Mouse (Mus musculus): ENCODE results near the gene Ddb1. TPM values are rescaled to one million over a fixed set of nuclear protein-coding genes. Genes with fewer than 3 reads are reported as not detected.
"Not testable (repeated sequence)": the region's sequence is repeated elsewhere in the genome, so short reads cannot be mapped to it uniquely, and the experiment has no call there.

Ddb1 gene
- 100 to 1,000 TPM; 181 to 219 (median 206) TPM for total RNA-seq (2022)

DNA sequence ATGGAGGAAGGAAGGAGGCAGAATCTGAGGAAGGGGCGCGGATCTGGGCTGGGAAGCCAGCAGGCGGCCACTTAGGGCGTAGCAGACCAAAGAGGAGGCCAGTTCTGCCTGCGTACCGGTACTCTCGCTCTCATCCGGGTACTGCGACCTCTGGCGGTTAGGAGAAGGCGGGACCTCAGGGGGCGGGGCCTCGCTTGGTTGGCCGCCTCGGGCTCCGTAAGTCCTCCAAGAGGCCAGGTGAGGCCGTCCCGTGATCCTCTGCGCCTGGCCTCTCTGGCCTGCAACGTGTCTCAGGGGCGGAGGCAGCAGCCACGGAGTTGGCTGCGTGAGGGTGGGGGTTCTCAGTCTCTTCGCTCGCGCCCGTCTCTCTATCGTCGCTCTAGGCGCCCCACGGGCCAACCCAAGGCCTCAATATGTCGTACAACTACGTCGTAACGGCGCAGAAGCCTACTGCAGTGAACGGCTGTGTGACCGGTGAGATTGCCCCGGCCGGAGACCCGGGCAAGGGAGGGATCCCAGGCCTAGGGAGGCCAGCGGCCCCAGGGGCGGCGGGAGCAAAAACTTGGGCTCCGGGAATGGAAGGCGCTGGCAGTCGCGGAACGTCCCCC lies at the start of gene Ddb1, which contains the start of gene Tkfc:
Gene Ddb1, plus strand, starts transcription at position 35 of the 608 bp plus-strand sequence.
Gene Tkfc, minus strand, starts transcription at position 362 of the 608 bp plus-strand sequence.
- peak; percentile 97 to 98 for DNase-seq (ENCODE audit: low spot score in 2 of 2)

- DNase-seq (ENCODE audit: low spot score in 2 of 2): peak; percentile 74 to 83
These were observed 49.3 kb upstream of the Ddb1 start, which contains the start of gene Tmem216 for GRCm38 (mm10) chr19:10555624-10556510. Gene Tmem216 (minus strand): TSS chr19:10556238.

- no peak for DNase-seq (ENCODE audit: low spot score in 2 of 2)
These were observed 48.1 kb upstream of the Ddb1 start for GRCm38 (mm10) chr19:10557001-10557400.

GRCm38 (mm10) chr19:10557430-10557829 lies 47.7 kb upstream of the Ddb1 start:
- DNase-seq (ENCODE audit: low spot score in 2 of 2): no peak

GRCm38 (mm10) chr19:10557837-10558375 lies 47.2 kb upstream of the Ddb1 start:
- not testable (repeated sequence) for DNase-seq (ENCODE audit: low spot score in 2 of 2)

- DNase-seq (ENCODE audit: low spot score in 2 of 2): no peak
These were observed 45.0 kb upstream of the Ddb1 start for GRCm38 (mm10) chr19:10560108-10560507.

DNA sequence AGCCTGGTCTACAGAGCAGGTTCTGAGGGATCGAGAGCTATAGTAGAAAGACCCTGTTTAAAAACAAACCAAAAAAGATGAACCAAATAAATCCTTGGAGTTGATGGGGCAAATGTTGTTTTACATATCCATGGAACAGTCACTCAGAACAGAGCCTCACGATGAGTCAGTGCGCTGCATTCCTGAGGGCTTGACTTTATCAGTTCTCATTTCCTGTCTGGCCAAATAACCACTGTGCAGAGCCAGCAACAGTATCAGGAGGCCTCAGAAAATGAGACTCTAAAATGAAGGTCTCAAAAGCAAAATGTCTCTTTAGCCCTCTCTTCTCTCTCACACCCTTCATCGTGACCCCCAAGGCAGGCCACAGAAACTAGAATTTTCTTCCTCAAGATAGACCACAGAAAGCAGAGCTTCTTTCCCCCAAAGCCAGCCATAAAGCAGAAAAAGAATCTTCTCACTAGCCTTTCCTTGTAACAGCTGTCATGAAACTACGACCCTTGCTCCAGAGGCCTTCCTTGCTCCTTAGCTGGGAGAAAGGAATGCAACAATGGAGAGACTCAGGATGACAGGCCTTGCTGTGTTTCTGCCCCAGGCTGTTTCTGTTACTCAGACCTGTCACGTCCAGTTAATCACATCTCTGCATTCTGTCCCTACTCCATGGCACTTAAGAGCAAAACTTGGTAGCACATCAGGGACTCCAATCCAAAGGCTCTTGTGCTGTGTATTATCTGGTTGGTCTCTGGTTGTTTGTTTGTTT lies 43.4 kb upstream of the Ddb1 start:
- DNase-seq (ENCODE audit: low spot score in 2 of 2): no peak

DNA sequence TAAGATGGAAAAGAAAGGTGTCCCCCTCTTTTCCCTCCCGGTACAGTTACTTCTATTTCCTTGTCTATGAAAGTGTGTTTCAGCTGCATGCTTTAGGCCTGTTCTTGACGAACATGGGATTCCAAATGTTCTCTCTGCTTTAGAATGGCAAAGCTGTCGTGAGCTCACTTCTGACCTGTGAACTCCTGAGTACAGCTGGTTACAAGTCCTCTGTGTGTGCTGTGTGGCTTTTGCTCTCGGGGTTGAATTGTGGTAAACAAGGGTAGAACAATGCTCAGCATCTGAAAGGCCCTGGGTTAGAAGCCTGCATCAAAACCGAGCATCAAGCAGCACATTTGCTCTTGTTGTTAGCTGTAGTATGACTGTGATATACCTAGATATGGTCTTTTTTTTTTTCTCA lies 42.8 kb upstream of the Ddb1 start:
- DNase-seq (ENCODE audit: low spot score in 2 of 2): no peak

- DNase-seq (ENCODE audit: low spot score in 2 of 2): no peak
These were observed 40.8 kb upstream of the Ddb1 start for GRCm38 (mm10) chr19:10564278-10564677.

DNA sequence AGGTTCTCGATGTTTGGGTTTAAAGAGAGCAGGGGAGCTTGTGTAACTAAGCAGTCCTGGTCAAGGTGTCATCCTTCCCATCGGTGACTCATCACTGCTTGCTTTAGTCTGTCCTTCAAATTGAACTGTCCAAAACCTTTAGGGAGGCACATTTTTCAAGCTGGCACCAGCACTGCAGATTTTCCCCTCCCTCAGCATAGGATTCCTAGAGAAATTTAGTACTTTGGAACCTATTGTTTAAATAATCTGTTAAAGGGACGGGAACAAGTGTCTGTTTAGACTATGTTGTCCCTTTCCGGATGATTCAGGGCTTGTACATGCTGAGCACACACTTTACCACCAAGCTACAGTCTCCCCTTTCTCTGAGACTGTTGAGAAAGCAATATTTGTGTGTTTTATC lies 39.9 kb upstream of the Ddb1 start:
- DNase-seq (ENCODE audit: low spot score in 2 of 2): no peak

DNA sequence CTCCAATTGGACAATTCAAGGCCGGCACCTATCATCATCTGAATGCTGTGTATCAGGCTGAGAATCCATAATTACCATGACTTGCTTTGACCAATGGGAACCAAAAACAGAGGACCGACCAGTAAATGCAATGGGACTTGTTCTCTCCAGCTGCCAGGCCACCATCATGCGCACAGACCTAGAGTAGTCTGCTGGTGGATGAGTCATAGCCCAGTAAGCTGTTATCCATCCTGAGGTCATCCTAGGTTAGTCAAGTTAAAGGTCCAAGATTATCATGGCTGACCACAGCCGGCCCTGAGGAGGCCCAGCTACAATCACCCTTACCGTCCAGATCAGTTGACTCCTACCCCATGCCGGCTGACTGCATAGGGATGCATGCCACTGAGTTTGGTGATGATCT lies 35.5 kb upstream of the Ddb1 start:
- no peak for DNase-seq (ENCODE audit: low spot score in 2 of 2)

DNA sequence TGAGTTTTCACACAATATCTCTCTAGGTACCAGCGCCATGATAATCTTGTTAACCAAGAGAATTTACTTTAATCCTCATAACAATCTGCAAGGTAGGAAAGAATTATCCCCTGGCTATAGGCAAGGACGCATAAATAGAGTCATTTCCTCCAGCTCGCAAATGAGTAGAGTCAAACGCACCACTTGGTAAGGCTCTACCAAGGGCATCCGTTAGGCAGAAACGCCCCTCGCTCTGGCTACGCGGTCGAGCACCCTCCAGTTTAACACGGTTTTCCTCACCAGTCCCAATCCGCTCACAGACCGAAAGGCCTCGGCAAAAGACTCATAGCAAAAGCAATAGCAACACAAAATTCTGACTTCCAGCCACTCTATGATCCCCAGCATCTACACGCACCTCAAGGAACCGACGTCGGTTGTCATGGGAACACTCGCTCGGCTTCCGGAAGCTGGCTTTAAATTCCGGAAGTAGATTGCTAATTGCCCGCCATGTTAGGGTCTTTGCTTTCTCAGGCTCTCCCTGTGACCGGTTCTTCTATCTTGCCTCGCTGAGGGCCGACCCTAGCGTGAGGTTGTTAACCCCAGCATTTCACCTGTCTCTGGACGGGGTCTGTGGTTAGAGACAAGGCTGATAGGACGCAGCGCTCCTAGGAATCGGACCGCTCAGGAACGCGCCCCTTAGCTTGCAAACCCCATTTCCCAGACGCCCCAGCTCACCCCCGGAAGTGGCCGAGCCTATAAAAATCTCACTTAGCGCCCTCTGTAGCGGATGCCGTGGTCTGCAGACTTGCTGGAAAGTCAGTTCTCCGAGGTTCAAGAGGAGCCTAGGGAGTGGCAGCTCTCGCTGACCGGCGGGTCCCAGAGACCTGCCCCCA lies 28.2 kb upstream of the Ddb1 start, which contains the start of the genes Cyb561a3 and Tmem138:
Gene Cyb561a3, plus strand, starts transcription at position 483 of the 872 bp plus-strand sequence.
Gene Tmem138, minus strand, starts transcription at position 673 of the 872 bp plus-strand sequence.
- peak; percentile 91 for DNase-seq (ENCODE audit: low spot score in 2 of 2)

DNA sequence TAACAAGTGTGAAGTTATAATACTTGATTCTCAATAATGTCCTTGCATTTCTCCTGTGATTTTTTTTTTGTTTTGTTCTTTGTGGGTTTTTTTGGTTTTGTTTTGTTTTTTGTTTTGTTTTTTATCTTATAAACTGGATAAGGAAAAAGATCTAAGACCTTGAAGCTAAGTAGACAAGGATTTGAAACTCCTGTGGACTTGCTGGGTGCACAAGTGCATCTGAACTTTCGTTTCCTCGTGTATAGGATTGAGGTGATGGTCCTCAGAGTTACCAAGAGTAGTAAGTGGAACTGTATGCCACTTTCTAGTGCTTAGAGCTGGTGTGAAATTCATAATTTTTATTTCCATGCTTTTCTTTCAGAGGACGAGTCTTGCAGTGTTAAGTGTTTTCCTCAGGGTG lies 25.0 kb upstream of the Ddb1 start:
- no peak for DNase-seq (ENCODE audit: low spot score in 2 of 2)

GRCm38 (mm10) chr19:10580761-10581160 lies 24.4 kb upstream of the Ddb1 start:
- DNase-seq (ENCODE audit: low spot score in 2 of 2): no peak

DNA sequence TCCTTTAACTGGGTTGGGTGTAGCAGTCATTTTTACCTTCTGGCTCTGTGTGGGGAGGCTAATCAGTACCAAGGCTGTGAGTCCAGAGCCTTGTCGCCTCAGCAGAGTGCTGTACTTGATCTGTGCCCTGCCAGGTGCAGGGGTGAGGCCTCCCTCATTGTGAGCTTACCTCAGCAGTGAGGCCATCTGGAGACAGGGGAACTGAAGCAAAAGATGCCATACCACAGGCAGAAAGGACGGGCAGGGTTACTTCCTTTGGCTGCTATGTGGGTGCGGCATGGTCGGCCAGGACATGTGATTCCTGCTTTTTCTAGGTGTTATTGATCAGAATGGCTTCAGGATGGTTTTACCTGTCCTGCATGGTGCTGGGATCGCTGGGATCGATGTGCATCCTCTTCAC lies 23.1 kb upstream of the Ddb1 start:
- no peak for DNase-seq (ENCODE audit: low spot score in 2 of 2)

DNA sequence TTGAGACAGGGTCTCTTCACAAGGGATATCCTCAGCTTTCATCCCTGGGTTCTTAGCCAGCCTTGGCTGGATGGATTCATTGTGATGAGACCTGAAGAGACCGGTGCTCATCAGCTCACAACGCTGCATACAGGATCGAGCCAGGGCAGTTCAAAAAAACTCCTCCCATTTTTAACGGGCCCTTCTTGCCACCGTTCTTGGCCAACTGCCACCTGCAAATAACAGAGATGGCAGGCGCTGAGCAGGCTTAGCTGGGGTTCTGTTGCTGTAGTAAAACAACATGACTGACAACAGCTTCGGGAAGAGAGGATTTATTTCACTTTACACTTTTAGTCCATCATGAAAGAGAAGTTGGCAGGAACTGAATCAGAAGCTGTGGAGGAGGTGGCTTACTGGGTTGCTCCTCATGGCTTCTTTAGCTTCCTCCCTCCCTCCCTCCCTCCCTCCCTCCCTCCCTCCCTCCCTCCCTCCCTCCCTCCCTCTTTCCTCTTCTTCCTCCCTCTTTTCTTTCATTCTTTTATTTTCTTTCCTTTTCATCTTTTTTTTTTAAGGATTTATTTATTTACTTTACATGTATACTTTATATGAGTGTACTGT lies 21.5 kb upstream of the Ddb1 start:
- no peak for DNase-seq (ENCODE audit: low spot score in 2 of 2)

DNA sequence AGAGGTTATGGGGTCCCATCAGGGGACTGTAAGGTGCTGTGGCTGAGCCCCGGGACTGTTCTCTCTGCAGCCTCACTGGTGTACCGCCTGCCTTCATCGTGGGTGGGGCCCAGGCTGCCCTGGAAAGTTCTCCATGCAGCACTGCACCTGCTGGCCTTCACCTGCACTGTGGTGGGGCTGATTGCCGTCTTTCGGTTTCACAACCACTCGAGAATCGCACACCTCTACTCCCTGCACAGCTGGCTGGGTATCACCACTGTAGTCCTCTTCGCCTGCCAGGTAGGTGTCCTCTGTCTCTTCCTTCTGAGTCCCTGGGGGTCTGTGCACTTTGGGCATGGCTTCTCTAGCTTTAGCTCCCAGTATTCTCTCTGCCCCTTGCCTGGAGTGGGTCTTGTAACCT lies 20.0 kb upstream of the Ddb1 start:
- no peak for DNase-seq (ENCODE audit: low spot score in 2 of 2)

GRCm38 (mm10) chr19:10587231-10587630 lies 17.9 kb upstream of the Ddb1 start:
- DNase-seq (ENCODE audit: low spot score in 2 of 2): no peak

DNA sequence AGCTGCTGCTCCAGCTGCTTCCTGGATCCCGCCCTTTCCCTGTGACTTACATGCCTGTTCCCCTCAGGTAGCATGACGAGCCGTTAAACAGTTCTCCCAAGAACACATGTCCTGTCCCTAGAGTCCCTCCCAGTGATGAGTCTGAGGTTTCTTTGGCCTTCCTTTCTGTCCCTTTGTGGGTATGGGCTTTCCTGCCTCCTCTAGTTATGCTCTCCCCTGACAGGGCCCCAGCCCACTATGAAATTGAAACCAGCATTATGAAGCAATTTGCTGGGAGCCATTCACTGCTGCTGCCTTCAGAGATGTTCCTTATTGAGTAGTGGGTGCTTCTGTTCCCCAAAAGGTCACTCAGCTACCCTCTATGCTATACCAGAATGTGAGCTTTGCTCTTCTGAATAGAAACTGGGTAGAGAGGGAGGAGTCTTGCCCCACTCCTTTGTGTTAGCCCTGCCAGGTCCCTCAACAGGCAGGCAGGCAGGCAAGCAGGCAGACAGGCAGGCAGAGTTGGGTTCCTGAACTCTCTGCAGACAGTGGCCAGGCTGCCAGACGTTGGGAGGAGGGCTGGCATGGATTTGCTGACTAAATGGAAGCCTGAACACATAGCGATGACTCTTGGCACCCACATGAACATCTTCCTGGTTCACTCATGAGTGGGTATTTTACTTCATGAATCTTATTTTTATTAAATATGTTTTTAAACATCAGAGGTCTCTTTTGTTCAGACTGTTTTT lies 15.8 kb upstream of the Ddb1 start:
- no peak for DNase-seq (ENCODE audit: low spot score in 2 of 2)

Data from left cerebral cortex, adult 8-10 months (tissue).